Mouse (Mus musculus) heart, embryonic 15.5 days (tissue): ENCODE results near the gene Popdc3. TPM values are rescaled to one million over a fixed set of nuclear protein-coding genes. Genes with fewer than 3 reads are reported as not detected.

Experiments used
- ATAC-seq: fragments of 200-750 bp; cut with Nextera tagmentation; replicated peaks from 2 replicates; pipeline ENCODE4 v1.8.0; 2017; ENCODE audit warnings: low read depth, moderate TSS enrichment; ENCODE audit not compliant: insufficient number of reproducible peaks, insufficient read depth, low FRiP score
- H3K27ac ChIP-seq: fragments of 300-500 bp; sonication (generic); 2 replicates; pipeline ENCODE4 v1.5.1; 2015; ENCODE audit warnings: mild to moderate bottlenecking, inconsistent platforms
- H3K27me3 ChIP-seq: fragments of 300-500 bp; sonication (generic); 2 replicates; pipeline ENCODE4 v1.6.1; 2015; ENCODE audit warnings: inconsistent platforms
- H3K36me3 ChIP-seq: fragments of 300-500 bp; sonication (generic); 2 replicates; pipeline ENCODE4 v1.6.1; 2015; ENCODE audit warnings: mild to moderate bottlenecking, inconsistent platforms
- H3K4me1 ChIP-seq: fragments of 300-500 bp; sonication (generic); replicated peaks from 2 replicates; pipeline ENCODE4 v1.6.1; 2015; ENCODE audit warnings: inconsistent platforms
- H3K4me2 ChIP-seq: fragments of 300-500 bp; sonication (generic); 2 replicates; pipeline ENCODE4 v1.6.1; 2015; ENCODE audit warnings: inconsistent platforms, mild to moderate bottlenecking, moderate library complexity
- H3K4me3 ChIP-seq: fragments of 300-500 bp; sonication (generic); 2 replicates; pipeline ENCODE4 v1.5.1; 2015; ENCODE audit warnings: mild to moderate bottlenecking, inconsistent platforms
- H3K9ac ChIP-seq: fragments of 300-500 bp; sonication (generic); 2 replicates; pipeline ENCODE4 v1.6.1; 2015; ENCODE audit warnings: mild to moderate bottlenecking, inconsistent platforms
- H3K9me3 ChIP-seq: fragments of 300-500 bp; sonication (generic); replicated peaks from 2 replicates; pipeline ENCODE4 v1.6.1; 2016; ENCODE audit warnings: inconsistent platforms
- WGBS: fragments of 180-500 bp; shearing (Covaris S2); methylation state at CpG from one replicate; pipeline ENCODE4 v1.1.7; 2015; ENCODE audit warnings: mixed read lengths; 5-methylcytosine and 5-hydroxymethylcytosine counted together
- polyA plus RNA-seq: library from polyadenylated mRNA; unstranded; fragments of >200 nt; fragmentation: Nextera tagmentation; extraction: Ambion mirVana; gene quantifications from 2 replicates; pipeline ENCODE4 v1.2.1, GENCODE M21; 2015

Gene Popdc3
- polyA plus RNA-seq, 1 experiment from 2014 or later = 47.7 TPM

GRCm38 (mm10) chr10:45204582-45204981, 26.7 kb downstream of the Popdc3 start:
- H3K27ac ChIP-seq = no peak overlapping the region
- H3K9me3 ChIP-seq = no peaks in the 10 kb centered on the region
- no peaks in the 10 kb centered on the region for H3K36me3 ChIP-seq
- no peak overlapping the region for H3K4me3 ChIP-seq
- WGBS = 52% methylated on average over 1 of the region's 1 CpGs
- no peak for ATAC-seq
- H3K4me2 ChIP-seq = no peak overlapping the region
- no peak overlapping the region for H3K9ac ChIP-seq
- no peaks in the 10 kb centered on the region for H3K27me3 ChIP-seq
- H3K4me1 ChIP-seq = no peaks in the 10 kb centered on the region

- no peaks in the 10 kb centered on the region for H3K27me3 ChIP-seq
- no peak overlapping the region for H3K4me3 ChIP-seq
- peaks cover under 1% of the 10 kb centered on the region; the same call in 1 of the 2 replicates for H3K4me1 ChIP-seq
- H3K27ac ChIP-seq = no peak overlapping the region
- H3K36me3 ChIP-seq = no peaks in the 10 kb centered on the region
- H3K9ac ChIP-seq = no peak overlapping the region
- no peak overlapping the region for H3K4me2 ChIP-seq
- no peak for ATAC-seq
- H3K9me3 ChIP-seq = no peaks in the 10 kb centered on the region
Observed at GRCm38 (mm10) chr10:45210201-45210600, 32.3 kb downstream of the Popdc3 start.

- no peaks in the 10 kb centered on the region for H3K36me3 ChIP-seq
- peak overlapping the region; percentile 62 for H3K27ac ChIP-seq
- H3K9ac ChIP-seq = no peak overlapping the region
- 30% methylated on average over 7 of the region's 7 CpGs for WGBS
- no peak overlapping the region for H3K4me3 ChIP-seq
- H3K4me1 ChIP-seq = peaks cover 16% of the 10 kb centered on the region
- no peaks in the 10 kb centered on the region for H3K27me3 ChIP-seq
- no peak for ATAC-seq
- no peak overlapping the region for H3K4me2 ChIP-seq
- no peaks in the 10 kb centered on the region for H3K9me3 ChIP-seq
Observed at GRCm38 (mm10) chr10:45216676-45217075, 38.8 kb downstream of the Popdc3 start.

- H3K27me3 ChIP-seq = no peaks in the 10 kb centered on the region
- peak; percentile 93 for ATAC-seq
- peaks cover 31% of the 10 kb centered on the region for H3K4me1 ChIP-seq
- WGBS = 6% methylated on average over 4 of the region's 4 CpGs
- no peak overlapping the region for H3K9ac ChIP-seq
- no peaks in the 10 kb centered on the region for H3K9me3 ChIP-seq
- peak overlapping the region; percentile 87 for H3K27ac ChIP-seq
- H3K36me3 ChIP-seq = no peaks in the 10 kb centered on the region
- peak overlapping the region; percentile 22; the same call in 1 of the 2 replicates for H3K4me3 ChIP-seq
- H3K4me2 ChIP-seq = peak overlapping the region; percentile 48
Observed at GRCm38 (mm10) chr10:45229954-45230353, 52.1 kb downstream of the Popdc3 start.

DNA sequence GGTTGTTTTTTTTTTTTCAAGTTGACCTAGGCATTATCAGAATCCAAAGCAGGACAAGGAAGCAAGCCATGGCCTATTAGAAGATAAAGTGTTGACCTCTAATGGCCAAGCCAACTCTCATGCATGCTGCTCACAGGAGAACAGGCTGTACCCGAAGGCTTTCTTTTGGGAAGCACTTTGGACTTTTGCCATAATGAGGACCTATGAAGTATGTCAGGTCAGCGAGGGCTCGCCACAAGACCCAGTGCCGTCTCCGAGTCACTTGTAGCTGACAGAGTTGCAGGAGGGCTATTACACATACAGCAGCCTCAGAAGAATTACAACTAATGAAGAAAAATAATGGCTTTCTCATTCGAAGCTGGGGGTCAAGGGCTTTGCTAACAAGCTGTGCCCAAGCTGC, 55.5 kb downstream of the Popdc3 start:
- no peak overlapping the region for H3K27ac ChIP-seq
- no peak overlapping the region for H3K4me2 ChIP-seq
- no peaks in the 10 kb centered on the region for H3K9me3 ChIP-seq
- H3K9ac ChIP-seq = no peak overlapping the region
- H3K4me1 ChIP-seq = peaks cover 31% of the 10 kb centered on the region
- H3K4me3 ChIP-seq = no peak overlapping the region
- 72% methylated on average over 6 of the region's 6 CpGs for WGBS
- no peaks in the 10 kb centered on the region for H3K36me3 ChIP-seq
- no peak for ATAC-seq
- H3K27me3 ChIP-seq = no peaks in the 10 kb centered on the region

GRCm38 (mm10) chr10:45236304-45236703, 58.4 kb downstream of the Popdc3 start:
- Histone ChIP-seq H3K9ac (no peak overlapping the region), H3K4me3 (no peak overlapping the region), H3K4me1 (peaks cover 10% of the 10 kb centered on the region), H3K36me3 (no peaks in the 10 kb centered on the region), H3K27ac (no peak overlapping the region), H3K4me2 (no peak overlapping the region), H3K27me3 (no peaks in the 10 kb centered on the region), H3K9me3 (no peaks in the 10 kb centered on the region)
- 47% methylated on average over 3 of the region's 3 CpGs for WGBS
- no peak for ATAC-seq

GRCm38 (mm10) chr10:45237492-45237891, 59.6 kb downstream of the Popdc3 start:
- Histone ChIP-seq H3K36me3 (no peaks in the 10 kb centered on the region), H3K27ac (no peak overlapping the region), H3K4me3 (no peak overlapping the region), H3K9ac (no peak overlapping the region), H3K4me1 (peaks cover 2% of the 10 kb centered on the region; the same call in 1 of the 2 replicates), H3K9me3 (no peaks in the 10 kb centered on the region), H3K4me2 (no peak overlapping the region), H3K27me3 (no peaks in the 10 kb centered on the region)
- 63% methylated on average over 5 of the region's 5 CpGs for WGBS
- ATAC-seq = no peak

GRCm38 (mm10) chr10:45260477-45260876, 82.6 kb downstream of the Popdc3 start:
- Histone ChIP-seq H3K36me3 (peaks cover 3% of the 10 kb centered on the region; the same call in 1 of the 2 replicates), H3K9ac (no peak overlapping the region), H3K4me3 (no peak overlapping the region), H3K4me2 (no peak overlapping the region), H3K27me3 (no peaks in the 10 kb centered on the region), H3K4me1 (no peaks in the 10 kb centered on the region), H3K9me3 (no peaks in the 10 kb centered on the region), H3K27ac (no peak overlapping the region)
- no peak for ATAC-seq
- WGBS = 50% methylated on average over 1 of the region's 1 CpGs

GRCm38 (mm10) chr10:45262126-45262525, 84.2 kb downstream of the Popdc3 start:
- ATAC-seq = no peak
- H3K9me3 ChIP-seq = no peaks in the 10 kb centered on the region
- 85% methylated on average over 3 of the region's 3 CpGs for WGBS

GRCm38 (mm10) chr10:45276499-45276898, 98.6 kb downstream of the Popdc3 start:
- Histone ChIP-seq H3K9ac (no peak overlapping the region), H3K4me2 (no peak overlapping the region), H3K36me3 (no peaks in the 10 kb centered on the region; the same call in 1 of the 2 replicates), H3K4me1 (peaks cover 7% of the 10 kb centered on the region), H3K4me3 (no peak overlapping the region), H3K9me3 (no peaks in the 10 kb centered on the region), H3K27ac (no peak overlapping the region), H3K27me3 (no peaks in the 10 kb centered on the region)
- no peak for ATAC-seq
- WGBS = 40% methylated on average over 3 of the region's 3 CpGs

More at GRCm38 (mm10) chr10:45262126-45262525, 84.2 kb downstream of the Popdc3 start:
- Histone ChIP-seq H3K4me2 (no peak overlapping the region), H3K9ac (no peak overlapping the region), H3K4me3 (no peak overlapping the region), H3K4me1 (no peaks in the 10 kb centered on the region), H3K27ac (no peak overlapping the region), H3K36me3 (no peaks in the 10 kb centered on the region), H3K27me3 (no peaks in the 10 kb centered on the region)

- Histone ChIP-seq H3K9me3 (no peaks in the 10 kb centered on the region), H3K4me1 (peaks cover 7% of the 10 kb centered on the region), H3K4me2 (no peak overlapping the region), H3K27me3 (no peaks in the 10 kb centered on the region), H3K4me3 (no peak overlapping the region), H3K27ac (no peak overlapping the region), H3K9ac (no peak overlapping the region), H3K36me3 (no peaks in the 10 kb centered on the region; the same call in 1 of the 2 replicates)
- WGBS = 49% methylated on average over 5 of the region's 5 CpGs
- ATAC-seq = no peak
Observed at GRCm38 (mm10) chr10:45276995-45277394, 99.1 kb downstream of the Popdc3 start.

DNA sequence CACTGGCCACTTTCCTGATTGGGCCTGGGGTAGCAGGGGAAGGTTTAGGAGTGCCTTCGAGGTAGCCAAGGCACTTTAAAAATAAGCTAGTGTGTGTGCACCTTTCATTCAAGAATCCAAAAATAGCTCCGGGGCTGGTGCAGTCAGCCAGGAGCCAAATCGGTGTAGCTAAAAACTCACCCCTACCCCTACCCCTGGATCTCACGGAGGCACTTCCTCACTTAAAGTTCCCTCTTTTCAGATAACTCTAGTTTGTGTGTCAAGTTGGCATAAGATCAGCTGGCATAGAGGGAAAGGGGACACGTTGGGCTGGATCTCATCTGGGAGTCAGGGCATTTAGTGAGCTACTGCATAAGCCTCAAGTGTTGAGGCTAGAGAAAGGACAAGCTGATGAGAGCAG, 107.8 kb downstream of the Popdc3 start:
- 37% methylated on average over 5 of the region's 5 CpGs for WGBS
- peak overlapping the region; percentile 37 for H3K4me2 ChIP-seq
- H3K36me3 ChIP-seq = no peaks in the 10 kb centered on the region
- no peaks in the 10 kb centered on the region for H3K9me3 ChIP-seq
- H3K4me1 ChIP-seq = peaks cover 24% of the 10 kb centered on the region
- no peak overlapping the region for H3K9ac ChIP-seq
- peak; percentile 60 for ATAC-seq
- peaks cover 12% of the 10 kb centered on the region; the same call in 1 of the 2 replicates for H3K27me3 ChIP-seq
- H3K27ac ChIP-seq = peak overlapping the region; percentile 81
- H3K4me3 ChIP-seq = no peak overlapping the region
